ENCODE assay signal across 8 mouse cellular contexts in genomic region chr3:18695113-18695792, GRCm38 (mm10).
DNase-seq lines count a peak whose midpoint lies in the region; ATAC-seq lines count a peak whose summit lies in the region.
"Had no signal": no experiment of that assay in that cellular context is flagged by ENCODE, and none has a peak within 500 bp of the region (broad histone marks: within the 10 kb centered on the region; RNA-seq: fewer than 3 reads in every experiment).

No protein-coding gene starts in this region.

- no peak overlapping the region for H3K27ac ChIP-seq in hindbrain, embryonic 10.5 days
- H3K27ac ChIP-seq in midbrain, embryonic 12.5 days (replicated peaks), result no peak overlapping the region

- H3K9me3 ChIP-seq in hindbrain, embryonic 10.5 days, result no peaks in the 10 kb centered on the region
- H3K9me3 ChIP-seq in midbrain, embryonic 12.5 days, result no peaks in the 10 kb centered on the region

- no peaks in the 10 kb centered on the region for H3K36me3 ChIP-seq in hindbrain, embryonic 10.5 days
- no peaks in the 10 kb centered on the region for H3K36me3 ChIP-seq in midbrain, embryonic 12.5 days

- peak; percentile 42 to 59 for DNase-seq in right cerebral cortex, postnatal 10 days (ENCODE audit: low spot score in 2 of 2)
- no peak for DNase-seq in right cerebral cortex, postnatal 36 days (ENCODE audit: low spot score in 2 of 2)
- peak; percentile 20 for DNase-seq in hindbrain, embryonic 10.5 days (ENCODE audit: low spot score)
- DNase-seq in urinary bladder, adult 18-20 months (ENCODE audit: low spot score in 2 of 2), result no peak
- DNase-seq in gastrocnemius, adult 8-10 months (ENCODE audit: low spot score in 2 of 2), result no peak
- no peak for DNase-seq in cerebellum, adult 11 months
- DNase-seq: lung, embryonic 14.5 days had no signal

- no peak overlapping the region for H3K4me2 ChIP-seq in midbrain, embryonic 12.5 days (replicated peaks)
- H3K4me2 ChIP-seq: lung, embryonic 14.5 days had no signal

- no peak overlapping the region for H3K9ac ChIP-seq in midbrain, embryonic 12.5 days (replicated peaks)
- H3K9ac ChIP-seq: lung, embryonic 14.5 days had no signal

- ATAC-seq in midbrain, embryonic 12.5 days (ENCODE audit: low FRiP score, low read depth), result peak; percentile 94

- 0 out of 2 replicates have a peak, but pooled peaks cover 2% of the 10 kb centered on the region for H3K4me1 ChIP-seq in hindbrain, embryonic 10.5 days (replicated peaks)
- peaks cover 8% of the 10 kb centered on the region for H3K4me1 ChIP-seq in midbrain, embryonic 12.5 days

- WGBS in hindbrain, embryonic 10.5 days, result 69% methylated on average over 4 of the region's 4 CpGs
- 71% methylated on average over 4 of the region's 4 CpGs for WGBS in midbrain, embryonic 12.5 days

- H3K4me3 ChIP-seq in hindbrain, embryonic 10.5 days, result no peak overlapping the region
- no peak overlapping the region for H3K4me3 ChIP-seq in midbrain, embryonic 12.5 days

- H3K27me3 ChIP-seq in hindbrain, embryonic 10.5 days (ENCODE audit: insufficient read depth, poor library complexity, severe bottlenecking), result no peaks in the 10 kb centered on the region
- H3K27me3 ChIP-seq in midbrain, embryonic 12.5 days, result no peaks in the 10 kb centered on the region

Comparison
In these comparisons a context has a peak if more than half of its experiments do, and no peak if none do; other contexts are left out.
1. DNase-seq: peak in right cerebral cortex, postnatal 10 days (2 of 2) and hindbrain, embryonic 10.5 days (single experiment); none in right cerebral cortex, postnatal 36 days (0 of 2), urinary bladder, adult 18-20 months (0 of 2), gastrocnemius, adult 8-10 months (0 of 2) and cerebellum, adult 11 months (single experiment).